Mouse (Mus musculus): ENCODE results near the gene Hsd3b5.
"Not testable (repeated sequence)": the region's sequence is repeated elsewhere in the genome, so short reads cannot be mapped to it uniquely, and the experiment has no call there.

Gene Hsd3b5

GRCm38 (mm10) chr3:98630152-98630551 is at the start of gene Hsd3b5:
TSS of gene Hsd3b5 (minus strand) at chr3:98630252.
- DNase-seq (ENCODE audit: low spot score), result no peak

- no peak for DNase-seq (ENCODE audit: low spot score)
These were observed 5.1 kb upstream of the Hsd3b5 start for GRCm38 (mm10) chr3:98635145-98635544.

- DNase-seq (ENCODE audit: low spot score), result no peak
These were observed 419 bp downstream of the Hsd3b5 start for GRCm38 (mm10) chr3:98629633-98630032.

GRCm38 (mm10) chr3:98616786-98617185 is 13.3 kb downstream of the Hsd3b5 start:
- DNase-seq (ENCODE audit: low spot score), result not testable (repeated sequence)

DNA sequence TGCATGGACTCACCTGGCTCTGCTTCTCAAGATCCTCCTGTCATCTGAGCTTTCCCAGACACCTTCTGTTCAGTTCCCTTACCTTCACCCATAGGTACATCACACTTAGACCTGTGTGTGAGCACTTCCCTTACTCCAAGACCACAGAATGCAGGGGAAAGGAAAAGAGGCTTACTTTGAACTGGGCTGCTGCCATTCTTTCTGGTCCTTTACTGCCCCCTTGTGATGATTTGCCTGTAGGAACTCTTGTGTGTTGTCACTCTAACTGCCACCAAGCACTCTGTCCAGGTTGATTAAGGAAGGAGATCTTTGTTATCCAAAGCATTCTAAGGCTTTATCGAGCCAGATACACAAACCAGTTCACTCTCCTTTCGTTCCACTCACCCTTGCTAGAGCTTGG is 13.8 kb downstream of the Hsd3b5 start:
- not testable (repeated sequence) for DNase-seq (ENCODE audit: low spot score)

DNA sequence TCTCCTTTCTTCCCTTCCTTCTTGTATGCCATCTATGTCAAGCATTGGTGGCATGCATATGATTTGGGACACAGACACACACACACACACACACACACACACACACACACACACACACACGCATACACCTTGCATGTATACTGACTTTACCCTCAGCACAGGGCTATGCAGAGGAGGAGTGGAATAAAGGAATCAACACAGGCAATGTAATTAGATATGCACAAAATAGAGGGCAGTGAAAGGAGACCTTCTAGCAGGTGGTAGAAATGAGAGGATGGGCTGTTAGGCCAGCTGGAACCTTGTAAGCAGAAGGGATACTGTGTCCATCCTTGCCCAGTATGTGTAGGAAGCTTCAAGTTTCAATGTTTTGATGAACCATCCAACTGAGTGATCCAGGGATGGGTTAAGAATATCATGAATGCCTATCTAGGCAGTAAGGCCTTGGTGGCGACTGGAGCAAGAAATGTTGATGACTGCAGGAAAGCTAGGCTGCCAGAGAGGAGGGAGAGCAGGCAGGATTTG is 15.6 kb downstream of the Hsd3b5 start:
- DNase-seq (ENCODE audit: low spot score), result not testable (repeated sequence)

- no peak for DNase-seq (ENCODE audit: low spot score)
These were observed 16.1 kb downstream of the Hsd3b5 start for GRCm38 (mm10) chr3:98613963-98614362.

- DNase-seq (ENCODE audit: low spot score), result not testable (repeated sequence)
These were observed 16.5 kb downstream of the Hsd3b5 start for GRCm38 (mm10) chr3:98613540-98613939.

DNA sequence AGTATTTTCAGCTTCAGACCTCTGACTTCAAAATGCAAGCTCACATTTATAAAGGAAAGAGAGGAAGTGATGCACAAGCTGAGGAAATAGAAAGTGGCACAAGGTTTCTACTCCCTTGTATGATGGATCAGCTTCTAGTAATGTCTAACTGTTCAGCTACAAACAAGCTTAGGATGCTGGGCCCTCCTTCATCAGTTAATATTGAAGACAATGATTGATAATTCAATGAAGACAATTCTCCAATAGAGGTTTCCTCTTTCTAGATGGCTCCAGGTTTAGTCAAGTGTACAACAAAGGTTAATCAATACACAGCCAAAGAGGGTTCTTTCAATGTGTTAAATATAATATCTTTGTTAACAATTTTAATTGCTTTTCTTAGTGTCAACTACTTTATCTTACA is 41.3 kb downstream of the Hsd3b5 start, which contains the start of gene Gm10681:
Gm10681 (minus strand) TSS at position 101 of the 400 bp plus-strand sequence.
- DNase-seq (ENCODE audit: low spot score), result no peak

- no peak for DNase-seq (ENCODE audit: low spot score)
These were observed 42.3 kb downstream of the Hsd3b5 start for GRCm38 (mm10) chr3:98587721-98588120.

- DNase-seq (ENCODE audit: low spot score), result not testable (repeated sequence)
These were observed 47.4 kb downstream of the Hsd3b5 start for GRCm38 (mm10) chr3:98582622-98583021.

DNA sequence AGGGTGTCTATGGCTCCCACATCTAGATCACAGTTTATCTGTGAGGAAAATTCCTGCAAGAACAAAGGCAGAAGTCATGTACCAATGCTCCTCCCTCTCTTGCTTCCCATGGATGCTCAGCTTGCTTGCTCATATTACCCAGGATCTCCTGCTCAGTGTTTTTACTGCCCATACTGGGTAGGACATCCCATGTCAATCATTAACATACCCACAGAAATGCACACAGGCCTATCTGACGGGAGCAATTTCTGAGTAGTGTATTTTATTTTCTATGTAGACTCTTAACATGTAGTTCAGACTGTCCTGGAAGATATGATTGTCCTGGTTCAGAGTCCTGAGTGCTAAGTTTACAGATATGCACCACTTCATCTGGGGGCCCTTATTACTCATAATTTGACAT is 47.9 kb downstream of the Hsd3b5 start:
- not testable (repeated sequence) for DNase-seq (ENCODE audit: low spot score)

GRCm38 (mm10) chr3:98581024-98581423 is 49.0 kb downstream of the Hsd3b5 start:
- not testable (repeated sequence) for DNase-seq (ENCODE audit: low spot score)

All from urinary bladder, postnatal 25 days (tissue).